Mouse (Mus musculus): ENCODE measurements around the gene Yod1. TPM values are rescaled to one million over a fixed set of nuclear protein-coding genes. Genes with fewer than 3 reads are reported as not detected.

The Yod1 gene
- polyA plus RNA-seq, 2 experiments: 5.8 to 19.0 TPM

GRCm38 (mm10) chr1:130726396-130726795 lies 9.3 kb downstream of the Yod1 start:
- Histone ChIP-seq H3K36me3 (replicated peaks; ENCODE audit: control insufficient read depth, insufficient read depth, low read depth) (peaks cover 17% of the 10 kb centered on the region), H3K9me3 (ENCODE audit: control insufficient read depth, low read length) (no peaks in the 10 kb centered on the region), H3K4me1 (replicated peaks; ENCODE audit: control insufficient read depth in 2 of 2, insufficient read depth in 2 of 2, low read length in 1 of 2) (peaks cover 8 to 9% of the 10 kb centered on the region in 2 experiments), H3K4me2 (ENCODE audit: low read depth) (no peak overlapping the region), H3K27me3 (ENCODE audit: control insufficient read depth, insufficient read depth, low read length) (no peaks in the 10 kb centered on the region), H3K4me3 (ENCODE audit: insufficient read depth in 1 of 2, low read depth in 2 of 2, low read length in 2 of 2) (no peak overlapping the region), H3K27ac (no peak overlapping the region), H3K9ac (replicated peaks) (no peak overlapping the region)
- TF ChIP-seq EP300 (IDR thresholded peaks at IDR 0.05; ENCODE audit: low read depth) (no peak), CTCF (IDR thresholded peaks at IDR 0.05; ENCODE audit: low read depth) (no peak)
- WGBS (ENCODE audit: insufficient replicate concordance): 91% methylated on average over 2 of the region's 2 CpGs
- DNase-seq (ENCODE audit: low read depth in 3 of 3, low spot score in 3 of 3): no peak
- no peak for ATAC-seq (ENCODE audit: insufficient read depth)

- no peaks in the 10 kb centered on the region for H3K9me3 ChIP-seq (ENCODE audit: control insufficient read depth, low read length)
- H3K4me2 ChIP-seq (ENCODE audit: low read depth): no peak overlapping the region
- ATAC-seq (ENCODE audit: insufficient read depth): no peak
- 20% methylated on average over 1 of the region's 1 CpGs for WGBS (ENCODE audit: insufficient replicate concordance)
- no peak overlapping the region for H3K4me3 ChIP-seq (ENCODE audit: insufficient read depth in 1 of 2, low read depth in 2 of 2, low read length in 2 of 2)
- H3K27me3 ChIP-seq (ENCODE audit: control insufficient read depth, insufficient read depth, low read length): no peaks in the 10 kb centered on the region
- TF ChIP-seq CTCF (IDR thresholded peaks at IDR 0.05; ENCODE audit: low read depth) (no peak), EP300 (IDR thresholded peaks at IDR 0.05; ENCODE audit: low read depth) (peak; percentile 14; the same call in 1 of the 2 replicates)
- peaks cover 16 to 21% of the 10 kb centered on the region in 2 experiments for H3K4me1 ChIP-seq (replicated peaks; ENCODE audit: control insufficient read depth in 2 of 2, insufficient read depth in 2 of 2, low read length in 1 of 2)
- H3K36me3 ChIP-seq (replicated peaks; ENCODE audit: control insufficient read depth, insufficient read depth, low read depth): peaks cover 10% of the 10 kb centered on the region
- no peak overlapping the region for H3K27ac ChIP-seq
- no peak overlapping the region for H3K9ac ChIP-seq (replicated peaks)
- DNase-seq (ENCODE audit: low read depth in 3 of 3, low spot score in 3 of 3): no peak
Observed at GRCm38 (mm10) chr1:130728070-130728469, 10.9 kb downstream of the Yod1 start.

DNA sequence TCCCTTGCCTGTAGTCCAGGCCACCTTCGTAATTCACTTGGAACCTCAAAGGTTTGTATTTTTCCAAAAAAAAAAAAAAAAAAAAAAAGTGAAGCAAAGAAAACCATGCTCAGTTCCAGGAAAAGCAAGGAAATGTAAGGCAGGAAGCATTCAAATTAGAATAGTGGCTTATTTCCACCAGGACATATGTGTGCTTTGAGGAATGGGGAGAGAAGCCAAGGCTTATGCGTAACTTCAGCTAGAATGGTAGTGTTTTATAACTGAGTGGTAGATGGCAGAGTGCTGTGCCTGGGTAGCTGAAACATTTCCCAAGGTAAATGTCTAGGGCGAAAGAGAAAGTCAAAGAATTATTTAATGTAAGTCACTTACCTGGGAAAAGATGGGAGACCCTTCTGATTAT lies 11.6 kb downstream of the Yod1 start:
- Histone ChIP-seq H3K36me3 (replicated peaks; ENCODE audit: control insufficient read depth, insufficient read depth, low read depth) (peaks cover 6% of the 10 kb centered on the region), H3K27me3 (ENCODE audit: control insufficient read depth, insufficient read depth, low read length) (no peaks in the 10 kb centered on the region), H3K4me3 (ENCODE audit: insufficient read depth in 1 of 2, low read depth in 2 of 2, low read length in 2 of 2) (no peak overlapping the region), H3K9ac (replicated peaks) (no peak overlapping the region), H3K27ac (no peak overlapping the region), H3K9me3 (ENCODE audit: control insufficient read depth, low read length) (no peaks in the 10 kb centered on the region), H3K4me1 (replicated peaks; ENCODE audit: control insufficient read depth in 2 of 2, insufficient read depth in 2 of 2, low read length in 1 of 2) (peaks cover 21 to 27% of the 10 kb centered on the region in 2 experiments), H3K4me2 (ENCODE audit: low read depth) (no peak overlapping the region)
- DNase-seq (ENCODE audit: low read depth in 3 of 3, low spot score in 3 of 3) (no peak), ATAC-seq (ENCODE audit: insufficient read depth) (no peak)
- TF ChIP-seq CTCF (IDR thresholded peaks at IDR 0.05; ENCODE audit: low read depth) (no peak), EP300 (IDR thresholded peaks at IDR 0.05; ENCODE audit: low read depth) (no peak)
- 91% methylated on average over 3 of the region's 3 CpGs for WGBS (ENCODE audit: insufficient replicate concordance)

- ATAC-seq (ENCODE audit: insufficient read depth) (no peak), DNase-seq (ENCODE audit: low read depth in 3 of 3, low spot score in 3 of 3) (no peak)
- H3K9ac ChIP-seq (replicated peaks): no peak within 1 kb of the TSS
- H3K9me3 ChIP-seq (ENCODE audit: control insufficient read depth, low read length): no peaks in the 10 kb centered on the region
- H3K36me3 ChIP-seq (replicated peaks; ENCODE audit: control insufficient read depth, insufficient read depth, low read depth): peaks cover 4% of the 10 kb centered on the region
- peaks cover 26 to 32% of the 10 kb centered on the region in 2 experiments for H3K4me1 ChIP-seq (replicated peaks; ENCODE audit: control insufficient read depth in 2 of 2, insufficient read depth in 2 of 2, low read length in 1 of 2)
- no peaks in the 10 kb centered on the region for H3K27me3 ChIP-seq (ENCODE audit: control insufficient read depth, insufficient read depth, low read length)
- WGBS (ENCODE audit: insufficient replicate concordance): 72% methylated on average over 2 of the region's 2 CpGs
- no peak within 1 kb of the TSS for H3K27ac ChIP-seq
- H3K4me3 ChIP-seq (ENCODE audit: insufficient read depth in 1 of 2, low read depth in 2 of 2, low read length in 2 of 2): no peak within 1 kb of the TSS
- TF ChIP-seq EP300 (IDR thresholded peaks at IDR 0.05; ENCODE audit: low read depth): no peak
- TF ChIP-seq CTCF (IDR thresholded peaks at IDR 0.05; ENCODE audit: low read depth): no peak
- H3K4me2 ChIP-seq (ENCODE audit: low read depth): no peak within 1 kb of the TSS
Observed at GRCm38 (mm10) chr1:130729153-130729552, 12.0 kb downstream of the Yod1 start, which contains the start of gene Pfkfb2. Gene Pfkfb2, minus strand, starts transcription at chr1:130729253.

GRCm38 (mm10) chr1:130731741-130732337 lies 14.7 kb downstream of the Yod1 start, which contains the start of gene AA986860:
Gene AA986860, plus strand, starts transcription at chr1:130731976.
- 14% methylated on average over 10 of the region's 10 CpGs for WGBS (ENCODE audit: insufficient replicate concordance)
- Histone ChIP-seq H3K4me1 (replicated peaks; ENCODE audit: control insufficient read depth in 2 of 2, insufficient read depth in 2 of 2, low read length in 1 of 2) (peaks cover 40 to 54% of the 10 kb centered on the region in 2 experiments), H3K9me3 (ENCODE audit: control insufficient read depth, low read length) (no peaks in the 10 kb centered on the region)

More at GRCm38 (mm10) chr1:130731741-130732337, 14.7 kb downstream of the Yod1 start, which contains the start of gene AA986860:
- Histone ChIP-seq H3K9ac (replicated peaks) (peak within 1 kb of the TSS; percentile 62), H3K27me3 (ENCODE audit: control insufficient read depth, insufficient read depth, low read length) (no peaks in the 10 kb centered on the region), H3K36me3 (replicated peaks; ENCODE audit: control insufficient read depth, insufficient read depth, low read depth) (peaks cover 4% of the 10 kb centered on the region), H3K4me3 (ENCODE audit: insufficient read depth in 1 of 2, low read depth in 2 of 2, low read length in 2 of 2) (peak within 1 kb of the TSS; percentile 67 to 86), H3K4me2 (ENCODE audit: low read depth) (peak within 1 kb of the TSS; percentile 89), H3K27ac (peak within 1 kb of the TSS; percentile 69)
- TF ChIP-seq CTCF (IDR thresholded peaks at IDR 0.05; ENCODE audit: low read depth) (no peak), EP300 (IDR thresholded peaks at IDR 0.05; ENCODE audit: low read depth) (no peak)
- DNase-seq (ENCODE audit: low read depth in 3 of 3, low spot score in 3 of 3): peak; percentile 76 to 87 (median 83)
- ATAC-seq (ENCODE audit: insufficient read depth): peak; percentile 93

Measured in liver, embryonic 14.5 days (tissue).